Mouse (Mus musculus) ES-E14 (cell line): ENCODE measurements around the gene Hist1h3h.

Experiments
- CHD2 ChIP-seq: IDR thresholded peaks from 2 replicates; pipeline ENCODE4 v1.6.1; 2014; ENCODE audit warnings: mild to moderate bottlenecking, low read depth, low read length, inconsistent platforms
- ZC3H11A ChIP-seq: IDR thresholded peaks from 2 replicates; pipeline ENCODE4 v1.6.1; 2012; ENCODE audit warnings: low read depth, mild to moderate bottlenecking, inconsistent platforms, low read length, borderline replicate concordance
- ZNF384 ChIP-seq: IDR thresholded peaks from 2 replicates; pipeline ENCODE4 v1.6.1; 2012; ENCODE audit warnings: low read depth, low read length, inconsistent platforms

GRCm38 (mm10) chr13:21697811-21698210 lies 19.6 kb upstream of the Hist1h3h start, which contains the start of gene Olfr1359:
- TF ChIP-seq ZC3H11A (no peak), ZNF384 (no peak), CHD2 (no peak)
